Mouse (Mus musculus): ENCODE measurements around the gene Vgll4. TPM values are rescaled to one million over a fixed set of nuclear protein-coding genes. Genes with fewer than 3 reads are reported as not detected.

The Vgll4 gene
- polyA plus RNA-seq, 1 experiment from 2014 or later = 73.1 TPM

DNA sequence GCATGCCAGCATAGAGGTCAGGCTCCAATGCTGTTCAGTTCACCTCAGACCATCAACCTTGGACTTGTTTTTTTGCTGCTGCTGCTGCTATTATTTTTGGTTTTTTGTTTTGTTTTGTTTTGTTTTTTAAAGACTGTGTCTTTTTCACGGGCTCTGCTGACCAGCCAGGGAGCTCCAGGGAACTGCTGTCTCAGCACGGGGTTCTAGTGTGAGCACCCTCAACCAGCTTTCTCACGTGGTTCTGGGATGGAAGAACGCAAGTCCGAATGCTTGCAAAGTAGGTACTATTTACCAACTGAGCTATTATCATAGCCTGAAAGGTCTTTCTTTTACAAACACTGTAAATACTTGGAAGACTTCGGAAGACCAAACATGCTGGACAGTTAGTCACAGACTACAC lies 93.2 kb downstream of the Vgll4 start:
- peaks cover 52% of the 10 kb centered on the region for H3K4me1 ChIP-seq (replicated peaks; ENCODE audit: control insufficient read depth, insufficient read depth, low read length)
- H3K9ac ChIP-seq (ENCODE audit: low read length) = peak overlapping the region; percentile 75; the same call in 1 of the 2 replicates
- DNase-seq (ENCODE audit: low spot score) (no peak), ATAC-seq (replicated peaks; ENCODE audit: low FRiP score) (no peak)
- 79% methylated on average over 6 of the region's 6 CpGs for WGBS
- H3K9me3 ChIP-seq (ENCODE audit: control insufficient read depth, low read length) = no peaks in the 10 kb centered on the region
- no peaks in the 10 kb centered on the region for H3K27me3 ChIP-seq (ENCODE audit: control insufficient read depth, insufficient read depth, low read length)
- no peaks in the 10 kb centered on the region for H3K36me3 ChIP-seq (ENCODE audit: control insufficient read depth, insufficient read depth, low read length)
- H3K27ac ChIP-seq (ENCODE audit: low read depth, low read length) = peak overlapping the region; percentile 95; the same call in 1 of the 2 replicates
- no peak overlapping the region for H3K4me2 ChIP-seq (ENCODE audit: low read depth, low read length, severe bottlenecking)
- no peak overlapping the region for H3K4me3 ChIP-seq (ENCODE audit: low read depth, low read length)

DNA sequence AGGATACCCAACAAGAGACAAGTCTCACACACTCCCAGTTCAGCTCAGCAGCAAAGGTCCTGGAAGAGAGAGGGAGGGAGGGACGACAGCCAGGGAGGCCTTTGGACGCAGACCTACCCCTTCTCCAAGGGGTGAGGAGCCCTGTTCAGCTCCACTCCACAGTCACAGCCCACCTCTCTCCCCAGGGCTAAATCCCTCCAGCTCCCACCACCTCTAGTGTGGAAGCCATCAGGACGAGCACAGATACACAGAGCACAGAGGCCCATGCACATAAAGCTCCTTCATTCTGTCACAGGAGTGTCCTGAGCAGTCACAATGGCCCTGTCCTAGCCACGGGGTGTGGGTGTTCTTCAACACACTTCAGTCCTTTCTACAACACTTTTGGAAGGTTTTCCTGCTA lies 93.8 kb downstream of the Vgll4 start:
- no peaks in the 10 kb centered on the region for H3K9me3 ChIP-seq (ENCODE audit: control insufficient read depth, low read length)
- peak overlapping the region; percentile 83; the same call in 1 of the 2 replicates for H3K4me2 ChIP-seq (ENCODE audit: low read depth, low read length, severe bottlenecking)
- peak overlapping the region; percentile 95 for H3K27ac ChIP-seq (ENCODE audit: low read depth, low read length)
- H3K4me3 ChIP-seq (ENCODE audit: low read depth, low read length) = no peak overlapping the region
- H3K36me3 ChIP-seq (ENCODE audit: control insufficient read depth, insufficient read depth, low read length) = no peaks in the 10 kb centered on the region
- 26% methylated on average over 4 of the region's 4 CpGs for WGBS
- no peaks in the 10 kb centered on the region for H3K27me3 ChIP-seq (ENCODE audit: control insufficient read depth, insufficient read depth, low read length)
- DNase-seq (ENCODE audit: low spot score) (no peak), ATAC-seq (replicated peaks; ENCODE audit: low FRiP score) (no peak)
- peak overlapping the region; percentile 75 for H3K9ac ChIP-seq (ENCODE audit: low read length)
- peaks cover 50% of the 10 kb centered on the region for H3K4me1 ChIP-seq (replicated peaks; ENCODE audit: control insufficient read depth, insufficient read depth, low read length)

DNA sequence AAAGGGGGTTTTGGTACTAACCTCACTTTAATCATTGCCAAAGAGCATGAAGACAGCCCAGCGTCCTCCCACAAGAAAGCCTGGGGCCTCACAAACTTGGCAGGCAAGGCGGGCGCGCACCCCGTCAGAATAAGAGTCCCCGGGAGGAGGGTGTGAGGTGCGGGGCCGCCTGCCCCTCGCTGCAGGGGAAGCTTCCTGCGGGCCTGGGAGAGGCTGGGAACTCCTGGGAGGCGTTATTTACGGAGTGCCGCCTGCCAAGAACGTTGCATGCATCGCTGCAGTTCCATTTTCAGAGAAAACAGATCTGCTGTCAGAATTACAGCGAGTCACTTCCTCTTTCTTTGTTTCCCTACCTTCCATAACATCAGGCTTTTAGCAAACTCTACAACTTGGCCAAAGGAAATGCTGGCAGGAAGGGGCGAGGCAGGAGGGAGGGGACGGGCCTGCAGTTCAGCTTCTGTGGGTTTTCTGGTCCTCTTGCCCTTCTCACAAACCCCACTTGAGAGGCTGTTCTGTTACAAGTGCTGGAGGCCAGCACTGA lies 94.7 kb downstream of the Vgll4 start:
- Histone ChIP-seq H3K27ac (ENCODE audit: low read depth, low read length) (peak overlapping the region; percentile 95), H3K9ac (ENCODE audit: low read length) (peak overlapping the region; percentile 75), H3K36me3 (ENCODE audit: control insufficient read depth, insufficient read depth, low read length) (no peaks in the 10 kb centered on the region), H3K4me2 (ENCODE audit: low read depth, low read length, severe bottlenecking) (peak overlapping the region; percentile 83), H3K4me1 (replicated peaks; ENCODE audit: control insufficient read depth, insufficient read depth, low read length) (peaks cover 50% of the 10 kb centered on the region), H3K4me3 (ENCODE audit: low read depth, low read length) (peak overlapping the region; percentile 42), H3K27me3 (ENCODE audit: control insufficient read depth, insufficient read depth, low read length) (no peaks in the 10 kb centered on the region), H3K9me3 (ENCODE audit: control insufficient read depth, low read length) (no peaks in the 10 kb centered on the region)
- DNase-seq (ENCODE audit: low spot score) (peak; percentile 97), ATAC-seq (replicated peaks; ENCODE audit: low FRiP score) (peak; percentile 85)
- under 1% methylated on average over 18 of the region's 18 CpGs for WGBS

DNA sequence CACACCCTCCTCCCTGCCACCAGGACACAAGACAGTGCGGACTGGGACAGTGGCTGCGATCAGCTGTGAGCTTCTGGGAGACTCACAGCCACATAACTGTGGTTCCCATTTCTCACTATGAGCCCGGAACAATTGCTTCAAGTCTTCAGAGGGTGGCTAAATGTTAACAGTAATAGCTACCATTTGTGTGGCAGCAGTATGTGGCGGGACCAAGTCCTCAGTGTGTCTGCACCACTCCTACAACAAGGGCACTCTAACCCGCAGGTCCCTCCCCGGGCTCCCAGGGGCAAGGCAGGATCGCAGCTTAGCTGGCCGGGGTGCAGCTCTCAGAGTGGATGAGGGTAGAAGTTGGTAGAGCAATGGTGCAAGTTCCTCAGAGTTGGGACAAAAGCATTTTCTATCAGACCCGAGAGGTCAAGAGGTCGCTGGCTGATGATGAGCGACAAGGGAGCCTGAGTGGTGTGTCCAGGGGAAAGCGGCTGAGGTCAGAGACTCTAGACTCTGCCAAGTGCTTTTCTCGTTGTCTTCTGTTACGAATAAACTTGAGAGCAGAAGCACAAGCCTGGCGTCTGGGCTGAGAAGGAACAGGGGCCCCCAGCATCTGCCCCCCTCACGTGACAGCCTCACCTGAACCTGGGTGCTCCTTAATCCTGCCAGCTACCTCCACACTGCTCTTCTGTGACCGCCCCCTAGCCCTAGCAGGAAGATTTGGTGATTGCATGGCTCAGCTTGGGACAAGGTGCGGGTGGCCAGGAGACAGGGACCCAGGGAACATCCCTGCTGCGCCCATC lies 95.5 kb downstream of the Vgll4 start:
- ATAC-seq (replicated peaks; ENCODE audit: low FRiP score) (peak; percentile 64), DNase-seq (ENCODE audit: low spot score) (no peak)
- Histone ChIP-seq H3K4me2 (ENCODE audit: low read depth, low read length, severe bottlenecking) (peak overlapping the region; percentile 83), H3K27ac (ENCODE audit: low read depth, low read length) (peak overlapping the region; percentile 95), H3K27me3 (ENCODE audit: control insufficient read depth, insufficient read depth, low read length) (no peaks in the 10 kb centered on the region), H3K36me3 (ENCODE audit: control insufficient read depth, insufficient read depth, low read length) (no peaks in the 10 kb centered on the region), H3K9ac (ENCODE audit: low read length) (peak overlapping the region; percentile 75), H3K4me3 (ENCODE audit: low read depth, low read length) (peak overlapping the region; percentile 42), H3K4me1 (replicated peaks; ENCODE audit: control insufficient read depth, insufficient read depth, low read length) (peaks cover 51% of the 10 kb centered on the region), H3K9me3 (ENCODE audit: control insufficient read depth, low read length) (no peaks in the 10 kb centered on the region)
- 8% methylated on average over 19 of the region's 19 CpGs for WGBS

DNA sequence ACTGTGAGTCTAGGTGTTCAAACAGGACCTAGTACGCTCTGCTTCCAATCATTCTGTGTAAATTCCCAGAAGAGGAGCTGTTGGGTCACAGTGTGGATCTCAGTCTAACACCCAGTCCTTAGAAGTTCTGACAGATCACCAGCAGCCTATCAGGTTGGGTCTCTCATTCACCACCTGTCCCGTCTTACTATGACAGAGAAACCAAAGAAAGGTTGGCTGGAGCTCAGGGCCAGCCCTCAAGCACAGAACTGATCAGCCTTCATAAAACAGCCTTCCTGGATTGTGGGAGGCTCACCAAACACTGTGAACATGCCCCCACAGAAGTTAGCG lies 96.0 kb downstream of the Vgll4 start:
- Histone ChIP-seq H3K4me2 (ENCODE audit: low read depth, low read length, severe bottlenecking) (peak overlapping the region; percentile 83), H3K27me3 (ENCODE audit: control insufficient read depth, insufficient read depth, low read length) (no peaks in the 10 kb centered on the region), H3K4me3 (ENCODE audit: low read depth, low read length) (peak overlapping the region; percentile 42), H3K4me1 (replicated peaks; ENCODE audit: control insufficient read depth, insufficient read depth, low read length) (peaks cover 48% of the 10 kb centered on the region), H3K27ac (ENCODE audit: low read depth, low read length) (peak overlapping the region; percentile 95), H3K9me3 (ENCODE audit: control insufficient read depth, low read length) (no peaks in the 10 kb centered on the region), H3K36me3 (ENCODE audit: control insufficient read depth, insufficient read depth, low read length) (no peaks in the 10 kb centered on the region), H3K9ac (ENCODE audit: low read length) (peak overlapping the region; percentile 75)
- no peak for DNase-seq (ENCODE audit: low spot score)
- WGBS = 71% methylated on average over 3 of the region's 3 CpGs
- no peak for ATAC-seq (replicated peaks; ENCODE audit: low FRiP score)

DNA sequence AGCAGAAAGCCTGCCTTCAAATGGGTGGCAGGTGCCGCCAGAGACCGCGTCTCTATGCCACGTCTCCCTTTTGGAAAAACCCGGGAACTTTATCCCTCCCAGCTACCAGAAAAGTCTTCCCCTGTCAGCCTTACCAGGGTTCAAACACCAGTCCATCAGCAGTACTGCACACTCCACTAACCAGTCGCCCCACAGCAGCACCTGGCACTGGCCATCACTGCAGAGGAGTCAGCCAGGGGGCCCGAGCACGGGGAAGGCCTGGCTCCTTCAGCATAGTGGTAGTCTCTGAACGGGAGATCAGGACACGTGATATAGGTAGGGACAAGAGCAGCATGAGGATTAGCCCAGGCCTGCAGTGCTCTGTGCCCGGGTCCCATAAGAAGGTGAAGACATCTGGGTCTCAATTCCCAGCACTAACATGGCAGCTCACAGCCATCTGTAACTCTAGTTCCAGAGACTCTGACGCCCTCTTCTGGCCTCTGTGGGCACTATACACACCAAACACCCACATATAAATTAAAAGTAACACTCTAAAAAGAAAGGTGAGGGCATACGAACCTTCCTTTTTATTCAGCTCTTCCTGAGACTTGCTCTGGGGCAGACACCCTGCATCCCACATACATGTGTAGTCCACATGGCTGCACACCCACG lies 98.7 kb downstream of the Vgll4 start:
- H3K4me3 ChIP-seq (ENCODE audit: low read depth, low read length) = no peak overlapping the region
- no peaks in the 10 kb centered on the region for H3K36me3 ChIP-seq (ENCODE audit: control insufficient read depth, insufficient read depth, low read length)
- ATAC-seq (replicated peaks; ENCODE audit: low FRiP score) = no peak

DNA sequence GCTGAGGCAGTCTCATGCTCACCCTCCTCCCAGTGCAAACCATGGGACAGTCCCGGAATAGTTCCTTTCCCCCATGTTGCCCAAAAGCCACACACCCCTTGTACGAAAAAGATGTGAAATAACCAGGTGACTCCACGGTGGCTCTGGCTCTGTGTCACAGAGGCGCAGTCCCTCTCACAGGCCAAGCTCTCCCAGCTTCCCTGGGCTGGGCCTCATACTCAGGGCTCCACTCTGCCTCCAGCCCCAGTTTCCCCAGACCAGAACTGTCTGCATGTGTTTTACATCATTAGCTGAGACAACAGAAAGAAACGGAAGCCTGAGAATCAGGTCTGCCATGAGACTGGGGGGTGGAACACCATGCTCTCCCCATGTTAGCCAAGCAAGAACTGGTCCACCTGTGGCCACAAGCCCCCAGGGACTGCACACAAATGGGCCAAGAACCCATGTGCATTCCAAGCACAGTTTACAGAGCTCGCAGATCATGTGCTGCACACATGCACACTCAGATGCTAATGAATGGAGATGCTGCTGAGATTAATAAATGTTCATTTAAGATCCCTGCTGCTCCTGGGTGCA lies 100.2 kb downstream of the Vgll4 start:
- Histone ChIP-seq H3K27me3 (ENCODE audit: control insufficient read depth, insufficient read depth, low read length) (no peaks in the 10 kb centered on the region), H3K4me2 (ENCODE audit: low read depth, low read length, severe bottlenecking) (no peak overlapping the region), H3K9ac (ENCODE audit: low read length) (no peak overlapping the region), H3K4me1 (replicated peaks; ENCODE audit: control insufficient read depth, insufficient read depth, low read length) (peaks cover 19% of the 10 kb centered on the region), H3K4me3 (ENCODE audit: low read depth, low read length) (no peak overlapping the region), H3K36me3 (ENCODE audit: control insufficient read depth, insufficient read depth, low read length) (no peaks in the 10 kb centered on the region), H3K9me3 (ENCODE audit: control insufficient read depth, low read length) (no peaks in the 10 kb centered on the region), H3K27ac (ENCODE audit: low read depth, low read length) (peak overlapping the region; percentile 31; the same call in 1 of the 2 replicates)
- whole genome bisulfite sequencing = 81% methylated on average over 6 of the region's 6 CpGs
- DNase-seq (ENCODE audit: low spot score) = no peak
- no peak for ATAC-seq (replicated peaks; ENCODE audit: low FRiP score)

More for the DNA sequence above, 98.7 kb downstream of the Vgll4 start:
- Histone ChIP-seq H3K4me1 (replicated peaks; ENCODE audit: control insufficient read depth, insufficient read depth, low read length) (peaks cover 32% of the 10 kb centered on the region), H3K9me3 (ENCODE audit: control insufficient read depth, low read length) (no peaks in the 10 kb centered on the region), H3K27me3 (ENCODE audit: control insufficient read depth, insufficient read depth, low read length) (no peaks in the 10 kb centered on the region), H3K27ac (ENCODE audit: low read depth, low read length) (no peak overlapping the region), H3K4me2 (ENCODE audit: low read depth, low read length, severe bottlenecking) (no peak overlapping the region), H3K9ac (ENCODE audit: low read length) (no peak overlapping the region)
- 89% methylated on average over 14 of the region's 14 CpGs for WGBS
- no peak for DNase-seq (ENCODE audit: low spot score)

DNA sequence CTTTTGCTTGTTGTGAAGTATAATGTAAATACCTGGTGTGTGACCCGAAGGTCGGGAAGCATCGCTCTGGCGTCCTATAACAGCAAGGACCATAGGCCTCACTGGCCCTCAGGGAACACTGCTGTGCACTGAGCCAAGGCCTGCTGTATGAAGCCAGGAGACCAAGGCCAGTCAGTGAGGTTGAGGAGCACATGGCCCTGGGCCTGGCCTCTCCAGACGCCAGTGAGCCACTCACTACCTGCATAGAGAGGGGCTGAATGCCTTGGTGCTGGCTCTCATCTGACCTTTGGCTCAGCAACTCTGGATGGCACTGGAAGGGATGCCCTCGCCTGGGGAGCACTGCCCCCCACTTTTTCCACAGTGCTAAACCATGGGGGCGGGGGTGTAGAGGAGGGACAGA lies 101.1 kb downstream of the Vgll4 start:
- 0 out of 2 replicates have a peak, but pooled peaks have one; percentile 31 for ATAC-seq (replicated peaks; ENCODE audit: low FRiP score)
- Histone ChIP-seq H3K27ac (ENCODE audit: low read depth, low read length) (no peak overlapping the region), H3K9ac (ENCODE audit: low read length) (no peak overlapping the region), H3K4me3 (ENCODE audit: low read depth, low read length) (no peak overlapping the region), H3K9me3 (ENCODE audit: control insufficient read depth, low read length) (no peaks in the 10 kb centered on the region), H3K27me3 (ENCODE audit: control insufficient read depth, insufficient read depth, low read length) (no peaks in the 10 kb centered on the region), H3K4me2 (ENCODE audit: low read depth, low read length, severe bottlenecking) (no peak overlapping the region), H3K4me1 (replicated peaks; ENCODE audit: control insufficient read depth, insufficient read depth, low read length) (peaks cover 10% of the 10 kb centered on the region), H3K36me3 (ENCODE audit: control insufficient read depth, insufficient read depth, low read length) (peaks cover 2% of the 10 kb centered on the region; the same call in 1 of the 2 replicates)
- WGBS = 86% methylated on average over 7 of the region's 7 CpGs
- DNase-seq (ENCODE audit: low spot score) = no peak
